Mouse (Mus musculus) stomach, postnatal 0 days (tissue): Measurements from ENCODE around the gene Nol12. TPM values are rescaled to one million over a fixed set of nuclear protein-coding genes. Genes with fewer than 3 reads are reported as not detected.

Experiments used
- ATAC-seq: fragments of 200-750 bp; cut with Nextera tagmentation; 2 replicates; pipeline ENCODE4 v1.8.0; 2017; ENCODE audit not compliant: low FRiP score, low TSS enrichment
- DNase-seq: peaks from one replicate; pipeline ENCODE4 v3.0.0-alpha.2; 2016; ENCODE audit warnings: low spot score
- H3K27ac ChIP-seq: fragments of 300-500 bp; sonication (generic); replicated peaks from 2 replicates; pipeline ENCODE4 v1.5.1; 2014; ENCODE audit warnings: mild to moderate bottlenecking, control low read depth
- H3K27me3 ChIP-seq: fragments of 300-500 bp; sonication (generic); 2 replicates; pipeline ENCODE4 v1.6.1; 2014; ENCODE audit warnings: low read length; ENCODE audit not compliant: control insufficient read depth, insufficient read depth
- H3K36me3 ChIP-seq: fragments of 300-500 bp; sonication (generic); 2 replicates; pipeline ENCODE4 v1.6.1; 2014; ENCODE audit warnings: low read length, mixed read lengths; ENCODE audit not compliant: control insufficient read depth, insufficient read depth
- H3K4me1 ChIP-seq: fragments of 300-500 bp; sonication (generic); replicated peaks from 2 replicates; pipeline ENCODE4 v1.6.1; 2014; ENCODE audit warnings: antibody characterized with exemption; ENCODE audit not compliant: control insufficient read depth, insufficient read depth
- H3K4me2 ChIP-seq: fragments of 300-500 bp; sonication (generic); replicated peaks from 2 replicates; pipeline ENCODE4 v1.6.1; 2014; ENCODE audit warnings: low read depth, mild to moderate bottlenecking, control low read depth, moderate library complexity
- H3K4me3 ChIP-seq: fragments of 300-500 bp; sonication (generic); 2 replicates; pipeline ENCODE4 v1.5.1; 2014; ENCODE audit warnings: low read depth, low read length, control low read depth
- H3K9ac ChIP-seq: fragments of 300-500 bp; sonication (generic); 2 replicates; pipeline ENCODE4 v1.6.1; 2014; ENCODE audit warnings: mild to moderate bottlenecking, low read length, control low read depth, mixed read lengths
- H3K9me3 ChIP-seq: fragments of 300-500 bp; sonication (generic); 2 replicates; pipeline ENCODE4 v1.6.1; 2016; ENCODE audit warnings: low read length; ENCODE audit not compliant: control insufficient read depth
- CTCF ChIP-seq: IDR thresholded peaks from 2 replicates; pipeline ENCODE4 v1.5.1; 2016; ENCODE audit warnings: antibody characterized with exemption, low read depth, mild to moderate bottlenecking, moderate library complexity
- EP300 ChIP-seq: optimal IDR thresholded peaks from 2 replicates; pipeline ENCODE3; 2016; ENCODE audit warnings: antibody characterized with exemption
- WGBS: fragments of 180-500 bp; shearing (Covaris S2); extraction: QIAGEN DNeasy Blood & Tissue Kit; methylation state at CpG from one replicate; pipeline ENCODE4 v1.1.7; 2014; 5-methylcytosine and 5-hydroxymethylcytosine counted together
- polyA plus RNA-seq: library from polyadenylated mRNA; unstranded; fragments of >200 nt; fragmentation: Nextera tagmentation; extraction: Ambion mirVana; gene quantifications from 2 replicates; pipeline ENCODE4 v1.2.1, GENCODE M21; 2015

The Nol12 gene
- polyA plus RNA-seq, 1 experiment from 2014 or later = 36.4 TPM

GRCm38 (mm10) chr15:78977676-78978159 is 43.0 kb downstream of the Nol12 start:
- 90% methylated on average over 8 of the region's 8 CpGs for WGBS
- TF ChIP-seq EP300 = no peak
- TF ChIP-seq CTCF = no peak
- Histone ChIP-seq H3K9ac (no peak overlapping the region), H3K4me1 (peaks cover 4% of the 10 kb centered on the region; the same call in 1 of the 2 replicates), H3K9me3 (no peaks in the 10 kb centered on the region), H3K27me3 (no peaks in the 10 kb centered on the region), H3K4me3 (no peak overlapping the region), H3K36me3 (no peaks in the 10 kb centered on the region), H3K27ac (no peak overlapping the region), H3K4me2 (no peak overlapping the region)
- DNase-seq (no peak), ATAC-seq (no peak)

- Histone ChIP-seq H3K9ac (peak overlapping the region; percentile 43; the same call in 1 of the 2 replicates), H3K9me3 (no peaks in the 10 kb centered on the region), H3K4me1 (peaks cover 4% of the 10 kb centered on the region), H3K36me3 (no peaks in the 10 kb centered on the region), H3K27ac (peak overlapping the region; percentile 81), H3K27me3 (no peaks in the 10 kb centered on the region), H3K4me2 (no peak overlapping the region), H3K4me3 (no peak overlapping the region)
- DNase-seq (peak; percentile 75), ATAC-seq (peak; percentile 49; the same call in 1 of the 2 replicates)
- TF ChIP-seq EP300 (no peak), CTCF (no peak)
- 13% methylated on average over 4 of the region's 4 CpGs for WGBS
Measured at GRCm38 (mm10) chr15:78978875-78979274, 44.1 kb downstream of the Nol12 start.

GRCm38 (mm10) chr15:78980084-78980483 is 45.4 kb downstream of the Nol12 start:
- no peaks in the 10 kb centered on the region for H3K36me3 ChIP-seq
- no peaks in the 10 kb centered on the region for H3K27me3 ChIP-seq
- WGBS = 91% methylated on average over 4 of the region's 4 CpGs
- H3K9ac ChIP-seq = no peak overlapping the region
- H3K4me2 ChIP-seq = no peak overlapping the region
- peaks cover 4% of the 10 kb centered on the region for H3K4me1 ChIP-seq
- H3K27ac ChIP-seq = no peak overlapping the region
- TF ChIP-seq CTCF = no peak
- no peak for TF ChIP-seq EP300
- ATAC-seq = no peak
- H3K4me3 ChIP-seq = no peak overlapping the region
- no peak for DNase-seq
- no peaks in the 10 kb centered on the region for H3K9me3 ChIP-seq

- no peaks in the 10 kb centered on the region for H3K9me3 ChIP-seq
- H3K4me1 ChIP-seq = peaks cover 4% of the 10 kb centered on the region
- ATAC-seq (peak; percentile 91), DNase-seq (peak; percentile 98)
- no peaks in the 10 kb centered on the region for H3K27me3 ChIP-seq
- peak overlapping the region; percentile 92 for H3K4me2 ChIP-seq
- peak overlapping the region; percentile 90 for H3K9ac ChIP-seq
- H3K4me3 ChIP-seq = peak overlapping the region; percentile 93
- H3K27ac ChIP-seq = peak overlapping the region; percentile 97
- no peak for TF ChIP-seq CTCF
- no peak for TF ChIP-seq EP300
- H3K36me3 ChIP-seq = no peaks in the 10 kb centered on the region; the same call in 1 of the 2 replicates
- WGBS = under 1% methylated on average over 48 of the region's 67 CpGs
Measured at GRCm38 (mm10) chr15:78982658-78983435, 48.1 kb downstream of the Nol12 start.

GRCm38 (mm10) chr15:78983436-78984285 is 48.9 kb downstream of the Nol12 start:
- TF ChIP-seq CTCF (peak; percentile 17; the same call in 1 of the 2 replicates), EP300 (no peak)
- peaks cover 4% of the 10 kb centered on the region for H3K4me1 ChIP-seq
- ATAC-seq = peak; percentile 38
- H3K4me2 ChIP-seq = peak overlapping the region; percentile 92
- H3K27me3 ChIP-seq = no peaks in the 10 kb centered on the region
- peaks cover 3% of the 10 kb centered on the region; the same call in 1 of the 2 replicates for H3K36me3 ChIP-seq
- H3K27ac ChIP-seq = peak overlapping the region; percentile 97
- H3K9ac ChIP-seq = peak overlapping the region; percentile 90
- WGBS = 1% methylated on average over 21 of the region's 21 CpGs
- H3K4me3 ChIP-seq = peak overlapping the region; percentile 93
- H3K9me3 ChIP-seq = no peaks in the 10 kb centered on the region
- DNase-seq = peak; percentile 68
